Mouse (Mus musculus) lung, postnatal 0 days (tissue): ENCODE results near the gene Tpm4.

Experiments
- CTCF ChIP-seq: IDR thresholded peaks from 2 replicates; pipeline ENCODE4 v1.5.1; 2016; ENCODE audit warnings: antibody characterized with exemption, mild to moderate bottlenecking
- EP300 ChIP-seq: IDR thresholded peaks from 2 replicates; pipeline ENCODE4 v1.6.1; 2016; ENCODE audit warnings: antibody characterized with exemption, mild to moderate bottlenecking, control low read depth

- peak; percentile 49 for TF ChIP-seq CTCF
- TF ChIP-seq EP300 = no peak
Measured at GRCm38 (mm10) chr8:72135446-72136301, 899 bp downstream of the Tpm4 start.
